Mouse (Mus musculus): ENCODE measurements around the gene Gm20695.

GRCm38 (mm10) chr16:3928582-3928981 lies 44.1 kb downstream of the Gm20695 start:
- no peak for TF ChIP-seq CTCF (IDR thresholded peaks at IDR 0.05; ENCODE audit: extremely low read depth, insufficient read depth, low read length)
- TF ChIP-seq POLR2A (IDR thresholded peaks at IDR 0.05; ENCODE audit: extremely low read depth, insufficient read depth, low read length) = no peak

All from cortical plate, adult 2 months (tissue).